Mouse (Mus musculus) retina, postnatal 1 day (tissue): ENCODE measurements around the gene Prr32.

ENCODE experiments used
- DNase-seq: peaks from one replicate; pipeline ENCODE4 v3.0.0-alpha.2; 2012

Prr32 gene

DNA sequence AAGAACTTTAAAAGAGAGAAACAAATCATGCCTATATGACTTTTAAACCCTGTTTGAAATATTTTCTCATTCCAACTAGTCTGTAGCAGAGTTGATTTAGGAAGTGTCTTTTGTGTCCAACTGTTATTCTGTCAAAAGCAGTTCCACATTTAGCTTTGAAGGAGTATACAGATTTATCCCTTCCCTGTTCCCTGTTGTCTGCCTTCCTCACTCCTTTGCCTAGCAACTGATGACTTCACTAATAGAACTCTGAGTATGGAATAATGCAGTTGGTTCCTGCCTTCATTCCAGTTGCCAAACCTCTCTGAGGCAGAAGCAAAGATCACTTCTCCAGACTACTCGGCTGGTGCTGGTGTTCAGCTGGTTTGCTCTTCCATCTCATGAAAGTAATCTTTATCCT lies at the start of gene Prr32:
Gene Prr32 (plus strand): TSS at position 301 of the 400 bp plus-strand sequence.
- DNase-seq = no peak
